Mouse (Mus musculus) CH12.LX (cell line): ENCODE results near the gene Slc44a3.

Experiments
- BHLHE40 ChIP-seq: IDR thresholded peaks from 2 replicates; pipeline ENCODE4 v1.6.1; 2011; ENCODE audit warnings: mild to moderate bottlenecking, low read depth, low read length, improper control_type of control experiment
- CHD1 ChIP-seq: IDR thresholded peaks from 2 replicates; pipeline ENCODE4 v1.6.1; 2012; ENCODE audit warnings: low read depth, low read length, improper control_type of control experiment, inconsistent platforms
- CTCF ChIP-seq, 2 experiments: IDR thresholded peaks in 1 of 2; conservative IDR thresholded peaks in 1 of 2; 2 replicates each; pipeline ENCODE4 v1.5.1; 2011 to 2012; ENCODE audit warnings: low read depth in 2 of 2, low read length in 2 of 2, improper control_type of control experiment in 1 of 2, inconsistent platforms in 1 of 2, mild to moderate bottlenecking in 1 of 2, moderate library complexity in 1 of 2
- EP300 ChIP-seq: IDR thresholded peaks from 2 replicates; pipeline ENCODE4 v1.6.1; 2011; ENCODE audit warnings: low read length, improper control_type of control experiment
- ETS1 ChIP-seq: conservative IDR thresholded peaks from 2 replicates; pipeline ENCODE4 v1.6.1; 2012; ENCODE audit warnings: low read depth, mild to moderate bottlenecking, inconsistent platforms, low read length, improper control_type of control experiment, moderate library complexity
- KAT2A ChIP-seq: IDR thresholded peaks from 2 replicates; pipeline ENCODE4 v1.6.1; 2012; ENCODE audit warnings: low read length, improper control_type of control experiment, inconsistent platforms; ENCODE audit not compliant: insufficient replicate concordance
- MAFK ChIP-seq: IDR thresholded peaks from 2 replicates; pipeline ENCODE4 v1.6.1; 2011; ENCODE audit warnings: low read length, improper control_type of control experiment; ENCODE audit not compliant: insufficient replicate concordance
- MAX ChIP-seq: IDR thresholded peaks from 2 replicates; pipeline ENCODE4 v1.6.1; 2011; ENCODE audit warnings: low read length, improper control_type of control experiment
- POLR2A ChIP-seq: IDR thresholded peaks from 2 replicates; pipeline ENCODE4 v1.6.1; 2011; ENCODE audit warnings: low read depth, mild to moderate bottlenecking, improper control_type of control experiment, low read length
- RCOR1 ChIP-seq: conservative IDR thresholded peaks from 2 replicates; pipeline ENCODE4 v1.6.1; 2012; ENCODE audit warnings: low read depth, mild to moderate bottlenecking, inconsistent platforms, low read length, improper control_type of control experiment
- USF1 ChIP-seq: IDR thresholded peaks from 2 replicates; pipeline ENCODE4 v1.6.1; 2014; ENCODE audit warnings: low read depth, mild to moderate bottlenecking, inconsistent platforms, low read length, improper control_type of control experiment
- ZC3H11A ChIP-seq: IDR thresholded peaks from 2 replicates; pipeline ENCODE4 v1.6.1; 2012; ENCODE audit warnings: low read depth, mild to moderate bottlenecking, inconsistent platforms, low read length, improper control_type of control experiment

GRCm38 (mm10) chr3:121464733-121465305, 67.4 kb downstream of the Slc44a3 start:
- TF ChIP-seq CTCF (conservative IDR thresholded peaks at IDR 0.05 in 1 of 2, IDR thresholded peaks at IDR 0.05 in 1 of 2; ENCODE audit: low read depth in 2 of 2, low read length in 2 of 2): no peak
- no peak for TF ChIP-seq CHD1
- no peak for TF ChIP-seq BHLHE40
- TF ChIP-seq POLR2A: no peak
- no peak for TF ChIP-seq KAT2A
- no peak for TF ChIP-seq ETS1
- TF ChIP-seq EP300: no peak
- TF ChIP-seq USF1: no peak
- TF ChIP-seq MAX: no peak
- TF ChIP-seq MAFK: no peak
- no peak for TF ChIP-seq RCOR1
- TF ChIP-seq ZC3H11A: no peak
